Mouse (Mus musculus): ENCODE measurements around the gene Col27a1.

- TF ChIP-seq POLR2A (IDR thresholded peaks at IDR 0.05; ENCODE audit: borderline replicate concordance, low read depth, low read length) (no peak), CTCF (IDR thresholded peaks at IDR 0.05; ENCODE audit: low read depth, low read length) (no peak)
Observed at GRCm38 (mm10) chr4:63203874-63204273, 9.9 kb upstream of the Col27a1 start.
